Mouse (Mus musculus) MEL (cell line): Measurements from ENCODE around the gene Gdf5. TPM values are rescaled to one million over a fixed set of nuclear protein-coding genes. Genes with fewer than 3 reads are reported as not detected.

Source experiments
- DNase-seq: peaks from one replicate; pipeline ENCODE4 v3.0.0; 2011; ENCODE audit warnings: low read depth, low spot score
- H3K27ac ChIP-seq: 2 replicates; pipeline ENCODE4 v1.5.1; 2012; ENCODE audit warnings: low read depth, mild to moderate bottlenecking, control low read depth, low read length, moderate library complexity; ENCODE audit not compliant: control insufficient read depth
- H3K27me3 ChIP-seq, 2 experiments: fragments of 150-350 bp in 1 of 2; sonication (generic) in 1 of 2; 2 replicates each; pipeline ENCODE4 v1.6.1; 2012; ENCODE audit warnings: low read length in 2 of 2, mild to moderate bottlenecking in 2 of 2, improper control_type of control experiment in 1 of 2, moderate library complexity in 1 of 2; ENCODE audit not compliant: insufficient read depth in 2 of 2, control insufficient read depth in 1 of 2
- H3K36me3 ChIP-seq, 2 experiments: 2 replicates each; pipeline ENCODE4 v1.6.1; 2012 to 2014; ENCODE audit warnings: low read length in 2 of 2, improper control_type of control experiment in 1 of 2, inconsistent platforms in 1 of 2, mild to moderate bottlenecking in 1 of 2; ENCODE audit not compliant: insufficient read depth in 2 of 2, control insufficient read depth in 1 of 2
- H3K4me1 ChIP-seq, 2 experiments: fragments of 150-350 bp in 1 of 2; sonication (generic) in 1 of 2; 2 replicates each; pipeline ENCODE4 v1.6.1; 2012; ENCODE audit warnings: low read length in 2 of 2, improper control_type of control experiment in 1 of 2, mild to moderate bottlenecking in 1 of 2; ENCODE audit not compliant: insufficient read depth in 2 of 2, control insufficient read depth in 1 of 2
- H3K4me3 ChIP-seq, 2 experiments: fragments of 150-350 bp in 1 of 2; sonication (generic) in 1 of 2; 2 replicates each; pipeline ENCODE4 v1.5.1; 2012; ENCODE audit warnings: low read depth in 2 of 2, low read length in 2 of 2, mild to moderate bottlenecking in 2 of 2, moderate library complexity in 2 of 2, control low read depth in 1 of 2, improper control_type of control experiment in 1 of 2; ENCODE audit not compliant: control insufficient read depth in 1 of 2, insufficient read depth in 1 of 2
- H3K79me2 ChIP-seq: 2 replicates; pipeline ENCODE4 v1.6.1; 2012; ENCODE audit warnings: mild to moderate bottlenecking, low read length, moderate library complexity; ENCODE audit not compliant: control insufficient read depth, poor library complexity, insufficient read depth
- H3K9ac ChIP-seq: 2 replicates; pipeline ENCODE4 v1.6.1; 2012; ENCODE audit warnings: low read depth, mild to moderate bottlenecking, control low read depth, low read length, moderate library complexity; ENCODE audit not compliant: control insufficient read depth, poor library complexity, severe bottlenecking
- H3K9me3 ChIP-seq: fragments of 150-350 bp; sonication (generic); replicated peaks from 2 replicates; pipeline ENCODE4 v1.6.1; 2012; ENCODE audit warnings: mild to moderate bottlenecking, low read length, improper control_type of control experiment, moderate library complexity; ENCODE audit not compliant: insufficient read depth
- BHLHE40 ChIP-seq: IDR thresholded peaks from 2 replicates; pipeline ENCODE4 v1.6.1; 2012; ENCODE audit warnings: low read depth, mild to moderate bottlenecking, inconsistent platforms, low read length, improper control_type of control experiment, borderline replicate concordance
- CTCF ChIP-seq, 3 experiments: IDR thresholded peaks in 2 of 3; conservative IDR thresholded peaks in 1 of 3; 2 replicates each; pipeline ENCODE4 v1.5.1; 2011 to 2012; ENCODE audit warnings: low read length in 3 of 3, low read depth in 2 of 3, mild to moderate bottlenecking in 2 of 3, improper control_type of control experiment in 1 of 3, inconsistent platforms in 1 of 3, mixed read lengths in 1 of 3, moderate library complexity in 1 of 3; ENCODE audit not compliant: control insufficient read depth in 1 of 3, insufficient read depth in 1 of 3, poor library complexity in 1 of 3, severe bottlenecking in 1 of 3
- ELF1 ChIP-seq: IDR thresholded peaks from 2 replicates; pipeline ENCODE4 v1.6.1; 2014; ENCODE audit warnings: low read depth, mild to moderate bottlenecking, inconsistent platforms, low read length, improper control_type of control experiment, moderate library complexity
- EP300 ChIP-seq, 2 experiments: IDR thresholded peaks; 2 replicates each; pipeline ENCODE4 v1.6.1; 2011; ENCODE audit warnings: improper control_type of control experiment in 2 of 2, low read length in 2 of 2, low read depth in 1 of 2, mild to moderate bottlenecking in 1 of 2
- ETS1 ChIP-seq: IDR thresholded peaks from 2 replicates; pipeline ENCODE4 v1.6.1; 2012; ENCODE audit warnings: low read depth, mild to moderate bottlenecking, inconsistent platforms, low read length, improper control_type of control experiment, moderate library complexity
- GATA1 ChIP-seq: IDR thresholded peaks from 2 replicates; pipeline ENCODE4 v1.6.1; 2011; ENCODE audit warnings: low read depth, low read length, improper control_type of control experiment
- HCFC1 ChIP-seq: IDR thresholded peaks from 2 replicates; pipeline ENCODE4 v1.6.1; 2012; ENCODE audit warnings: low read depth, mild to moderate bottlenecking, inconsistent platforms, low read length, improper control_type of control experiment, moderate library complexity
- KAT2A ChIP-seq: conservative IDR thresholded peaks from 2 replicates; pipeline ENCODE4 v1.6.1; 2012; ENCODE audit warnings: low read depth, low read length, improper control_type of control experiment, inconsistent platforms
- MAZ ChIP-seq: IDR thresholded peaks from 2 replicates; pipeline ENCODE4 v1.6.1; 2012; ENCODE audit warnings: low read depth, mild to moderate bottlenecking, inconsistent platforms, low read length, improper control_type of control experiment
- MEF2A ChIP-seq: IDR thresholded peaks from 2 replicates; pipeline ENCODE4 v1.6.1; 2014; ENCODE audit warnings: low read depth, mild to moderate bottlenecking, inconsistent platforms, low read length, improper control_type of control experiment; ENCODE audit not compliant: poor library complexity, insufficient replicate concordance, severe bottlenecking; ENCODE audit errors: extremely low read depth
- MXI1 ChIP-seq: IDR thresholded peaks from 2 replicates; pipeline ENCODE4 v1.6.1; 2011; ENCODE audit warnings: mild to moderate bottlenecking, low read depth, low read length, improper control_type of control experiment
- MYB ChIP-seq: IDR thresholded peaks from 2 replicates; pipeline ENCODE4 v1.6.1; 2011; ENCODE audit warnings: mild to moderate bottlenecking, low read depth, low read length, improper control_type of control experiment
- MYC ChIP-seq: IDR thresholded peaks from 2 replicates; pipeline ENCODE4 v1.6.1; 2011; ENCODE audit warnings: low read depth, mild to moderate bottlenecking, low read length, improper control_type of control experiment, moderate library complexity
- NELFE ChIP-seq: IDR thresholded peaks from 2 replicates; pipeline ENCODE4 v1.6.1; 2011; ENCODE audit warnings: low read depth, low read length, improper control_type of control experiment
- NRF1 ChIP-seq: IDR thresholded peaks from 2 replicates; pipeline ENCODE4 v1.6.1; 2014; ENCODE audit warnings: low read depth, mild to moderate bottlenecking, inconsistent platforms, low read length, improper control_type of control experiment, moderate library complexity; ENCODE audit not compliant: poor library complexity, insufficient read depth, severe bottlenecking
- POLR2A ChIP-seq, 2 experiments: IDR thresholded peaks; 2 replicates each; pipeline ENCODE4 v1.6.1; 2011 to 2012; ENCODE audit warnings: low read length in 2 of 2, mild to moderate bottlenecking in 2 of 2, control low read depth in 1 of 2, improper control_type of control experiment in 1 of 2, low read depth in 1 of 2, moderate library complexity in 1 of 2; ENCODE audit not compliant: control insufficient read depth in 1 of 2, insufficient read depth in 1 of 2, poor library complexity in 1 of 2
- POLR2AphosphoS5 ChIP-seq: IDR thresholded peaks from 2 replicates; pipeline ENCODE4 v1.6.1; 2012; ENCODE audit warnings: low read depth, borderline replicate concordance, mild to moderate bottlenecking, inconsistent platforms, low read length, moderate library complexity, mixed read lengths
- RCOR1 ChIP-seq: IDR thresholded peaks from 2 replicates; pipeline ENCODE4 v1.6.1; 2012; ENCODE audit warnings: low read depth, mild to moderate bottlenecking, inconsistent platforms, low read length, improper control_type of control experiment
- SIN3A ChIP-seq: IDR thresholded peaks from 2 replicates; pipeline ENCODE4 v1.6.1; 2012; ENCODE audit warnings: low read length, improper control_type of control experiment, inconsistent platforms
- SMC3 ChIP-seq: IDR thresholded peaks from 2 replicates; pipeline ENCODE4 v1.6.1; 2011; ENCODE audit warnings: low read depth, low read length, improper control_type of control experiment
- USF1 ChIP-seq: IDR thresholded peaks from 2 replicates; pipeline ENCODE4 v1.6.1; 2014; ENCODE audit warnings: low read depth, mild to moderate bottlenecking, inconsistent platforms, low read length, improper control_type of control experiment, moderate library complexity
- USF2 ChIP-seq, 2 experiments: IDR thresholded peaks; 2 replicates each; pipeline ENCODE4 v1.6.1; 2011 to 2012; ENCODE audit warnings: improper control_type of control experiment in 2 of 2, low read length in 2 of 2, borderline replicate concordance in 1 of 2, inconsistent platforms in 1 of 2, low read depth in 1 of 2, mild to moderate bottlenecking in 1 of 2; ENCODE audit not compliant: insufficient read depth in 1 of 2
- ZNF384 ChIP-seq: IDR thresholded peaks from 2 replicates; pipeline ENCODE4 v1.6.1; 2012; ENCODE audit warnings: low read depth, mild to moderate bottlenecking, inconsistent platforms, low read length, improper control_type of control experiment
- polyA plus RNA-seq, 2 experiments: library from polyadenylated mRNA; stranded (reverse) in 1 of 2; unstranded in 1 of 2; fragments of >175 nt in 1 of 2; fragments of >200 nt in 1 of 2; gene quantifications; 2 replicates each; pipeline versions ENCODE4 v1.2.1 to v1.2.4; 2012; ENCODE audit warnings: low replicate concordance in 2 of 2, low read depth in 1 of 2; ENCODE audit not compliant: insufficient read length in 2 of 2, insufficient read depth in 1 of 2, missing spikeins in 1 of 2
- total RNA-seq: library from RNA; depleted of rRNA; stranded (reverse); fragments of 300-350 nt; gene quantifications from 2 replicates; pipeline ENCODE4 v1.2.3, GENCODE M21; 2012

Gene Gdf5
- total and polyA plus RNA-seq, 3 experiments = 0.06 TPM; not detected in 2

- Histone ChIP-seq H3K36me3 (peaks cover 2 to 32% of the 10 kb centered on the region in 2 experiments), H3K79me2 (peaks cover 32% of the 10 kb centered on the region), H3K27me3 (no peaks in the 10 kb centered on the region), H3K9me3 (no peaks in the 10 kb centered on the region), H3K9ac (no peak overlapping the region), H3K27ac (0 out of 2 replicates have a peak overlapping the region, but pooled peaks have one; percentile 5), H3K4me1 (peaks cover 7 to 26% of the 10 kb centered on the region in 2 experiments), H3K4me3 (no peak overlapping the region)
- DNase-seq = peak; percentile 58
- 0 out of 2 replicates have a peak, but pooled peaks have one; percentile 23 for TF ChIP-seq SIN3A
- TF ChIP-seq KAT2A = no peak
- TF ChIP-seq EP300 (IDR thresholded peaks at IDR 0.05; ENCODE audit: low read depth in 1 of 2, low read length in 2 of 2) = peak; percentile 25 to 58; a peak in 2 of 4 replicates
- no peak for TF ChIP-seq MEF2A
- TF ChIP-seq USF1 = peak; percentile 49; the same call in 1 of the 2 replicates
- TF ChIP-seq ETS1 = 0 out of 2 replicates have a peak, but pooled peaks have one; percentile 19
- TF ChIP-seq NRF1 = no peak
- no peak for TF ChIP-seq ZNF384
- TF ChIP-seq NELFE = no peak
- TF ChIP-seq MAZ = no peak
- TF ChIP-seq HCFC1 = no peak
- peak; percentile 71 for TF ChIP-seq MYC
- TF ChIP-seq RCOR1 = peak; percentile 33; the same call in 1 of the 2 replicates
- TF ChIP-seq MXI1 = peak; percentile 78
- no peak for TF ChIP-seq ELF1
- peak; percentile 91 for TF ChIP-seq BHLHE40
- TF ChIP-seq GATA1 = peak; percentile 77
- TF ChIP-seq MYB = no peak
Measured at GRCm38 (mm10) chr2:155923143-155923542, 22.0 kb downstream of the Gdf5 start.

- peaks cover 13% of the 10 kb centered on the region; the same call in 1 of the 2 replicates for H3K79me2 ChIP-seq
- H3K27ac ChIP-seq = no peak overlapping the region
Measured at GRCm38 (mm10) chr2:155914684-155915083, 30.5 kb downstream of the Gdf5 start.

More at GRCm38 (mm10) chr2:155914684-155915083, 30.5 kb downstream of the Gdf5 start:
- H3K9ac ChIP-seq = no peak overlapping the region
- TF ChIP-seq MEF2A (no peak), RCOR1 (no peak), SMC3 (no peak), GATA1 (no peak), CTCF (IDR thresholded peaks at IDR 0.05 in 2 of 3, conservative IDR thresholded peaks at IDR 0.05 in 1 of 3; ENCODE audit: control insufficient read depth in 1 of 3, insufficient read depth in 1 of 3, low read depth in 2 of 3, low read length in 3 of 3, poor library complexity in 1 of 3, severe bottlenecking in 1 of 3) (no peak), POLR2AphosphoS5 (no peak), USF2 (IDR thresholded peaks at IDR 0.05; ENCODE audit: borderline replicate concordance in 1 of 2, insufficient read depth in 1 of 2, low read depth in 1 of 2, low read length in 2 of 2) (no peak), POLR2A (IDR thresholded peaks at IDR 0.05; ENCODE audit: control insufficient read depth in 1 of 2, insufficient read depth in 1 of 2, low read depth in 1 of 2, low read length in 2 of 2, poor library complexity in 1 of 2) (no peak)
- DNase-seq = no peak
- H3K27me3 ChIP-seq = no peaks in the 10 kb centered on the region
- H3K36me3 ChIP-seq = peaks cover 0 to 20% of the 10 kb centered on the region in 2 experiments; a peak in 2 of 4 replicates
- H3K9me3 ChIP-seq = no peaks in the 10 kb centered on the region
- no peaks in the 10 kb centered on the region for H3K4me1 ChIP-seq
- no peak overlapping the region for H3K4me3 ChIP-seq
